ENCODE assay signal across 8 mouse cellular contexts in genomic region chr15:77257437-77258229, GRCm38 (mm10). TPM values are rescaled to one million over a fixed set of nuclear protein-coding genes. Genes with fewer than 3 reads are reported as not detected.
DNase-seq lines count a peak whose midpoint lies in the region; ATAC-seq lines count a peak whose summit lies in the region.

No protein-coding gene starts in this region.

- intact Hi-C loops in gastrocnemius, postnatal 36 days (cut with DNase I), result no loop called here
- intact Hi-C loops in left cerebral cortex, postnatal 4 days (cut with DNase I), result no loop called here

- H3K4me1 ChIP-seq in intestine, embryonic 15.5 days (replicated peaks), result peaks cover 29% of the 10 kb centered on the region

- 21% methylated on average over 6 of the region's 6 CpGs for WGBS in intestine, embryonic 15.5 days

- peak; percentile 14; the same call in 1 of the 2 replicates for ATAC-seq in intestine, embryonic 15.5 days
- no peak for ATAC-seq in erythroid progenitor cell, adult 5-6 weeks (replicated peaks; ENCODE audit: low FRiP score, poor library complexity, severe bottlenecking)

- H3K27ac ChIP-seq in intestine, embryonic 15.5 days, result peak overlapping the region; percentile 48; the same call in 1 of the 2 replicates

- DNase-seq in 416B (ENCODE audit: low read depth), result peak; percentile 4
- peak; percentile 80 for DNase-seq in ZHBTc4 (ENCODE audit: low read depth, low spot score)
- peak; percentile 73 for DNase-seq in embryo, embryonic 10 days (ENCODE audit: low spot score)
- DNase-seq in gastrocnemius, postnatal 36 days, result peak; percentile 52 to 62
- peak; percentile 54 for DNase-seq in left cerebral cortex, postnatal 4 days
- peak; percentile 8 for DNase-seq in naive thymus-derived CD4-positive, alpha-beta T cell, adult 2 months (ENCODE audit: low read depth)

- no peaks in the 10 kb centered on the region for H3K36me3 ChIP-seq in intestine, embryonic 15.5 days

- H3K9me3 ChIP-seq in intestine, embryonic 15.5 days, result no peaks in the 10 kb centered on the region

- H3K4me2 ChIP-seq in intestine, embryonic 15.5 days (replicated peaks), result no peak overlapping the region

- H3K27me3 ChIP-seq in intestine, embryonic 15.5 days (replicated peaks), result no peaks in the 10 kb centered on the region

- no peak overlapping the region for H3K9ac ChIP-seq in intestine, embryonic 15.5 days

- no peak overlapping the region for H3K4me3 ChIP-seq in intestine, embryonic 15.5 days (replicated peaks)

RNA-seq across cellular contexts. Expression of gene Rbfox2, which starts 49.2 kb away (rescaled TPM):
- total RNA-seq in gastrocnemius, postnatal 36 days (2021), result 10 to 100 TPM; 44.2 to 63.3 TPM
- 42.6 and 44.8 TPM in 2 replicates for polyA plus RNA-seq in intestine, embryonic 15.5 days (2015; fragmentation: Nextera tagmentation; extraction: Ambion mirVana)
- 100 to 1,000 TPM; 418 to 432 TPM for total RNA-seq in left cerebral cortex, postnatal 4 days (2021)
- not detected in 2 replicates for total RNA-seq in erythroid progenitor cell, adult 5-6 weeks (2015; ENCODE audit: low replicate concordance)
- not detected in 2 replicates for total RNA-seq in erythroid progenitor cell, adult 5-6 weeks (2017; ENCODE audit: low replicate concordance)

Comparison
In these comparisons a context has a peak if more than half of its experiments do, and no peak if none do; other contexts are left out.
1. DNase-seq: peak in every context shown above with its lines; median percentile 80 in ZHBTc4; 73 in embryo, embryonic 10 days; 57 in gastrocnemius, postnatal 36 days; 54 in left cerebral cortex, postnatal 4 days; 8 in naive thymus-derived CD4-positive, alpha-beta T cell, adult 2 months; 4 in 416B.
2. RNA of gene Rbfox2, which starts 49.2 kb away (total RNA-seq): 418 to 432 TPM in left cerebral cortex, postnatal 4 days and 44.2 to 63.3 TPM in gastrocnemius, postnatal 36 days; not detected in erythroid progenitor cell, adult 5-6 weeks; every median in the first group is over 10 times any median in the second.